Mouse (Mus musculus) left cerebral cortex, postnatal 4 days (tissue): ENCODE results near the gene 4921530L21Rik. TPM values are rescaled to one million over a fixed set of nuclear protein-coding genes. Genes with fewer than 3 reads are reported as not detected.

Experiments used
- DNase-seq: peaks from one replicate; pipeline ENCODE4 v3.0.0-alpha.2; 2022
- intact Hi-C: fragments of 180-260 bp; cut with DNase I; formaldehyde crosslinking; loops from one replicate; pipeline ENCODE4 v1.15.1; 2025
- total RNA-seq, 2 experiments: library from RNA; stranded (reverse); gene quantifications; 2 replicates each; pipeline ENCODE4 v1.2.3; 2021

4921530L21Rik gene
- not detected for total RNA-seq

GRCm38 (mm10) chr14:95880954-95881353, at the start of gene 4921530L21Rik:
4921530L21Rik (plus strand) TSS chr14:95881254.
- no peak for DNase-seq
- intact Hi-C loops, result no loop called here

GRCm38 (mm10) chr14:95833866-95834265, 47.2 kb upstream of the 4921530L21Rik start:
- intact Hi-C loops, result no loop called here
- DNase-seq, result no peak

- DNase-seq, result no peak
- intact Hi-C loops, result no loop called here
Observed at GRCm38 (mm10) chr14:95862981-95863380, 18.1 kb upstream of the 4921530L21Rik start.

GRCm38 (mm10) chr14:95865676-95866416, 15.2 kb upstream of the 4921530L21Rik start:
- DNase-seq, result peak; percentile 80
- intact Hi-C loops, result no loop called here

GRCm38 (mm10) chr14:95872020-95872419, 9.0 kb upstream of the 4921530L21Rik start:
- intact Hi-C loops, result no loop called here
- no peak for DNase-seq

- intact Hi-C loops, result no loop called here
- peak; percentile 84 for DNase-seq
Observed at GRCm38 (mm10) chr14:95876785-95877510, 4.1 kb upstream of the 4921530L21Rik start.

GRCm38 (mm10) chr14:95877548-95877947, 3.5 kb upstream of the 4921530L21Rik start:
- no peak for DNase-seq
- intact Hi-C loops, result no loop called here

GRCm38 (mm10) chr14:95899458-95899857, 18.4 kb downstream of the 4921530L21Rik start:
- intact Hi-C loops, result no loop called here
- DNase-seq, result no peak

GRCm38 (mm10) chr14:95904591-95905095, 23.6 kb downstream of the 4921530L21Rik start:
- intact Hi-C loops, result no loop called here
- no peak for DNase-seq

GRCm38 (mm10) chr14:95913293-95913692, 32.2 kb downstream of the 4921530L21Rik start:
- intact Hi-C loops, result no loop called here

GRCm38 (mm10) chr14:95926742-95927141, 45.7 kb downstream of the 4921530L21Rik start:
- intact Hi-C loops, result no loop called here
- DNase-seq, result no peak

More at GRCm38 (mm10) chr14:95913293-95913692, 32.2 kb downstream of the 4921530L21Rik start:
- peak; percentile 27 for DNase-seq

- DNase-seq, result no peak
- intact Hi-C loops, result no loop called here
Observed at GRCm38 (mm10) chr14:95927810-95928785, 47.0 kb downstream of the 4921530L21Rik start.
